Mouse (Mus musculus): ENCODE measurements at regions not wholly inside any gene's neighbourhood (a gene's known extent, or its start where the extent isn't known, plus 50 kb on each side); places are given as distances from the start of the nearest gene placed in this dataset.
A peak's percentile ranks its signal among the peaks of the same experiment; 100 is the strongest.

DNA sequence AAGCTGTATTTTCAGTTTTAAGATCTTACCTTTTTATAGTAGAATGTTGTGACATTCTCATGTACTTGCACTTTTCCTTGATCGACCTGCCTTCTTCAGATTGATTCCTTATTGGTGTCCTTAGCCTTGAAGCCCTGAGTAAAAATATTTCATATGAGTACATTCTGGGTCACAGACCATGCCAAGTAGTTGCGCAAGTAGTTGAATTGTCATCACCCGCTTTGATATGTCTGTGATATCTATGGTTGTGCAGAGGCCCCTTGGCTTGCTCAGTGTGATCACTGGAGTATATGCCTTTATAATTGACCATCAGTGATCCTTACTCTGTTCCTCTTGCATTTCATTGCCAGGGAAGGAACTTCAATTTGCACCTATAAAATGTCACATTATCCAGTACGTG lies 131.1 kb upstream of the Reg3g start:
- DNase-seq (ENCODE audit: low spot score in 2 of 2) = no peak

DNA sequence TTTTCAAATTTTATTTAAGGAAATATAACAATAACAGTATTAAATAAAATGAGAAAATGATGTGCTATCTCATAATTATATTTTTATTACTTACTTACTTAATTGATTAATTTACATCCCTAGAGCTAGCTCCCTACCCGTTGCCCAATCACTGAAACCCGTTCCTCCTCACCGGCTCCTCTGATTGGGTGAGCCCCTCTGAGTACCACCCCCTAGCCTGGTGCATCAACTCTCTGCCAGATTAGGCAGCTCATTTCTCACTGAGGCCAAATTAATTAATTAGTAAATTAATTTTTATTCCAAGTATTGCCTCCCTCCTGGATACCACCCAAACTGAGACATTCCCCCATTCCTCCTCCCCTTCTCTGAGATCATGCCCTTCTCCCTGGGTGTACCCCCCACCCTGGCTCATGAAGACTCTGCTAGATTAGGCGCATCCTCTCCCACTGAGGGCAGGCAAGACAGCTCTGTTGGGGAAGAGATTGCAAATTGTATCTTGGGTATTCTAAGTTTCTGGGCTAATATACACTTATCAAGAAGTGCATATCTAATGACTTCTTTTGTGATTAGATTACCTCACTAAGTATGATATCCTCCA lies 101.4 kb upstream of the Reg3g start:
- DNase-seq (ENCODE audit: low spot score in 2 of 2) = no peak

DNA sequence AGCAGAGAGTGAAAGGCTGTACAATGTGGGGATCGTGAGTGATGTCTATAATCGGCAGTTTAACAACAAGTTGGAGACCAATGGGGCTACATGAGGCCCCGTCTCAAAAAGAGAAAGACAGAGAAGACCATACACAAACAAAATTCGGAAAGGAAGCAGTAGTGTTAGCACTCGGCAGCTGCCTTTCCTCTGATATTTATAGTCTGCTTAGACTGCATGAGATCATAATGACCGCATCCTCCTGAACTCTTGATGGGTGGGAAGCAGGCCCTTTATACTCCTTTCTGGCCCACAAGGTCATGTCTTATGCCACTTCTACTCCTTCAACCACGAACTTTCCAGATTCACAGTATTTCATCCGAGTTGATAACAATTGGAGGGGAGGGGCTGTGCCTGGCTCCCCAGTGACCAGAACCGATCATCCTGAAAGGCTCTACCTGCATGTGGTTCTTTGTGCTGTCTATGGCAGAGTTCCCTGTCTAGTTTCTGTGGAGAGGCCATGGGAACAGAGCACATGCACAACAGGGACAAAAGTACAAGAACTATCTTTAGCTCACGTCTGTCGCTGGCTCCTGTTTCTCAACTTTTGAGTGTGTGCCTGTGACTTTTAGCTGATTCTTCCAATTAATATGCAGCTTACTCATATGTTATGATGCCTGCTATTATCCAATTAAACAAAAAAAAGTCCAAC lies 84.5 kb upstream of the Reg3g start:
- no peak for DNase-seq (ENCODE audit: low spot score in 2 of 2)

DNA sequence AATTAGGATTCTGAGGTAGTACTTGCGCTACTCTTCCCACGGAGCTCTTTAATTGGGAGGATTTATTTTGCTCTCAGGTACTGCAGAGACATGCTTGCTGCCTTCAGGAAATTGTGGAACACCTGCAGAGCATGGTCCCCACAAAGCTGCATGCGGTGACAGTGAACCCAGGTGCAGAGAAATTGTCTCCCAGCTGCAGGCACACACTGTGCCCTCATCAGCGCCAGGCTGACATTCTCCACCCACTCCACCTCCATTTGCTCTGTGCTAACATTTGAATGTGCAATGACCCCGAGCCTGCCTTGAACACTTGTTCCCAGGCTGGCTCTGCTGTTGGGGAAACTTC lies 83.7 kb upstream of the Reg3g start:
- no peak for DNase-seq (ENCODE audit: low spot score in 2 of 2)

GRCm38 (mm10) chr6:78551666-78552352 lies 83.1 kb upstream of the Reg3g start:
- peak in 1 of 2 experiments; percentile 13 for DNase-seq (ENCODE audit: low spot score in 2 of 2)

- DNase-seq (ENCODE audit: low spot score in 2 of 2) = no peak
Observed at GRCm38 (mm10) chr6:78548476-78548875, 79.8 kb upstream of the Reg3g start.

- no peak for DNase-seq (ENCODE audit: low spot score in 2 of 2)
Observed at GRCm38 (mm10) chr6:78547721-78548120, 79.0 kb upstream of the Reg3g start.

- peak in 1 of 2 experiments; percentile 27 for DNase-seq (ENCODE audit: low spot score in 2 of 2)
Observed at GRCm38 (mm10) chr6:78544238-78544637, 75.6 kb upstream of the Reg3g start.

DNA sequence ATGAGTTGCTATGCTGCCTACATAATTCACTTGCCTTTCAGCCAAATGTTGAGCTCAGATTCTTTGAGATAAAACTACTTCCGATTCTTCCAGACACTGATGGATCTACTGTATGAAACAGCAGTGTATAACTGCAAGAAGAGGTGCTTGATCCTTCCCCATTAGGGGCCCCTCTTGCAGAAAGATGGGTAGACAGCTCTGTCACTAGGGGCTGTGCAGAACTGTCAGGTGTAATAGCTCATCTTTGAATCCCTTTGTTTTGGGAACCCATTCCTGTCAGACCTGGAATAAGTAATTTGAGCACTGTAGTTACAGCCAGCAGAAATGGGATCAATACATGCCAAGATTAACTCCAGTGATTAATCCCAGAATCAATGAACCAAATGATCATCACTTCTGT lies 68.8 kb upstream of the Reg3g start:
- DNase-seq (ENCODE audit: low spot score in 2 of 2) = no peak

- DNase-seq (ENCODE audit: low spot score in 2 of 2) = no peak
Observed at GRCm38 (mm10) chr6:78526986-78527762, 58.5 kb upstream of the Reg3g start.
